Mouse (Mus musculus) kidney, postnatal 4 days (tissue): Measurements from ENCODE around the gene Btd.

ENCODE experiments used
- DNase-seq, 2 experiments: peaks; one replicate each; pipeline ENCODE4 v3.0.0; 2021; ENCODE audit warnings: mixed read lengths in 2 of 2

Gene Btd

GRCm38 (mm10) chr14:31647991-31648390 lies 7.2 kb downstream of the Btd start:
- DNase-seq = no peak

GRCm38 (mm10) chr14:31650347-31650746 lies 9.5 kb downstream of the Btd start:
- no peak for DNase-seq

GRCm38 (mm10) chr14:31651206-31651605 lies 10.4 kb downstream of the Btd start:
- no peak for DNase-seq

GRCm38 (mm10) chr14:31652106-31652505 lies 11.3 kb downstream of the Btd start:
- no peak for DNase-seq

DNA sequence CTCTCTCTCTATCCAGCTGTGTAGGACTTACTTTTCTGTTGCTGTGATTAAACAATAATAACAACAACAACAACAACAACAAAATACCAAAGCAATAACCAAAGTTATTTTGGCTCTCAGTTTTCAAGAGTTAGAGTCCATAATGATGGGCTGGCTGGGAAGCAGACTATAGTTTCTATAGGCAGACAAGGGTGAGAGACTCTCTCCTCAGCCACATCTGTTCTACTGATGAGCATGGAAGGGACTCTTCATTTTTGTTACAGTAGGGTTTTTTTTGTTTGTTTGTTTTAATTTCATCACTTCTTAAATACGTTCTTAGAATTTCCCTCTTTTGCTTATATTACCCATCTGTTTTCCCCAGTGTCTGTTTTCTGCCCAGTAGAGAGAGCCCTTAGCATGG lies 11.8 kb downstream of the Btd start:
- DNase-seq = no peak

DNA sequence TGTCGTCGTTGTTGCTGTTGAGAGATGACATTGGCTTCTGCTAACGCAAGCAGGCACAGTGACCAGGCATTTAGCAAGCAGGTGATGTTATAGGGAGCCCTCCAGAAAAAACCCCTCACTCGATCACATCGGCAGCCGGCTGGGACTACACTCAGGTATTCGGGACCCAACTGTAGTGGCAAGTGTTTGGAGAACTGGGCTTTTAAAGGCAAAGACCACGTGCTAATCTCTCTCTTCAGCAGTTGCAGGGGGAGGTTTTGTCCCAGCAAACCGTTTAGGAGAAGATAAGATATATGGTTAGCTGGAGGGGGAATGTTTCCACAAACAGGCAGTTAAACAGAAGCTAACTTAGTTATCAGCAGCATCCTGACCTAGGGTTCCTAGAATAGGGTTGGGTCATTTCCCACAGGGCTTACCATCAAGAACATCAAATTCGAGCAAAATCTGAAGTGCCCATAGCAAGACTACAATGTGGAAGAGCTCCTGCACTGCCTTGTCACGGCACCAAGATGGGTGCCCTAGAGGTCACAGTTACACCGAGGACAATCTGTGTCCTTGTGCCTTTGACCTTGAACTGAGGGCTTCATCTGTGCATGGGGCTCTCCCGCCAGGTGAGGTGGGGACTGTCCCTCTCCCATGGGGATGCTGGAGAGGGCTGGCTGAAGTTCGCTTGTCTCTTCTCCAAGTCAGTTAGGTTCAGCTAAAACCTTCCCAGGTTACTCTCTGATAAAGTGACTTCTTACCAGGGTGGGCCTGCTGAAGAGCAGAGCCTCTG lies 12.5 kb downstream of the Btd start:
- DNase-seq = no peak

DNA sequence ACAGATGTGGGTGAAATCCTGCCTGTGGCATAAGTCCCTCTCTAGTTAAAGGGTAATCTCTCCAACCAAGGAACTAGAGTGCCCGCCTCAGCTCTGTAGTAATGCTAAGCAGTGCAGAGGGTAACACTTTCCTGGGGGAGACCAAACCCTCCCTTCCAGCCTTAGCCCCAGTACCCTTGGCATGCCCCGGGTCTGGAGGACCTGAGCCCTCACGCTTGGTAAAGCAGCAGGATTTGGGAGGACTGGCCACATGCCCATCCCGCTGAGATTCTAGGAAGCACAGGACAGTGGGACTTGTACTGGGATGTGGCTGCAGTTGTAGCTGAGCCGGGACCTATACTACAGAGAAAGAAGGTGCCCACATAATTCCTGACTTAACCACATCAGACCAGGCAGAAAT lies 14.0 kb downstream of the Btd start:
- DNase-seq = peak in 1 of 2 experiments; percentile 43

GRCm38 (mm10) chr14:31655406-31655805 lies 14.6 kb downstream of the Btd start:
- no peak for DNase-seq

DNA sequence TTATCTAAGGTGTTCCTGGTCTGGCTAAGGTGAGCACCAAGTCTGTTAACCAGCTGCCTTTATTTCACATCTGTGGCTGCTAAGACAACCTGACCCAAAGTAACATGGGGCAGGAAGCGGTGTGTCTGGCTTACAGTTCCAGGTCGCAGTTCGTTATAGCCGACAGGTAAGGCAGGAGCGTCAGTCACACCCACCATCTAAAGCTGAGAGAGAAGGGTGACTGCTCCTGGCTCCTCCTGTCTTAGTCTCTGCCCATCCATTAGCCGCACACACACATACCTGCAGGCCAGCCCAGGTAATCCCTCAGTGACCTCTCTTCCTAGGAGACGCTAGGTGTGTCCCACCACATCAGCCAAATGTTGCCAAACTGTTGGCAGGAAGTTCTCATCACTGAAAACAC lies 15.6 kb downstream of the Btd start:
- no peak for DNase-seq

DNA sequence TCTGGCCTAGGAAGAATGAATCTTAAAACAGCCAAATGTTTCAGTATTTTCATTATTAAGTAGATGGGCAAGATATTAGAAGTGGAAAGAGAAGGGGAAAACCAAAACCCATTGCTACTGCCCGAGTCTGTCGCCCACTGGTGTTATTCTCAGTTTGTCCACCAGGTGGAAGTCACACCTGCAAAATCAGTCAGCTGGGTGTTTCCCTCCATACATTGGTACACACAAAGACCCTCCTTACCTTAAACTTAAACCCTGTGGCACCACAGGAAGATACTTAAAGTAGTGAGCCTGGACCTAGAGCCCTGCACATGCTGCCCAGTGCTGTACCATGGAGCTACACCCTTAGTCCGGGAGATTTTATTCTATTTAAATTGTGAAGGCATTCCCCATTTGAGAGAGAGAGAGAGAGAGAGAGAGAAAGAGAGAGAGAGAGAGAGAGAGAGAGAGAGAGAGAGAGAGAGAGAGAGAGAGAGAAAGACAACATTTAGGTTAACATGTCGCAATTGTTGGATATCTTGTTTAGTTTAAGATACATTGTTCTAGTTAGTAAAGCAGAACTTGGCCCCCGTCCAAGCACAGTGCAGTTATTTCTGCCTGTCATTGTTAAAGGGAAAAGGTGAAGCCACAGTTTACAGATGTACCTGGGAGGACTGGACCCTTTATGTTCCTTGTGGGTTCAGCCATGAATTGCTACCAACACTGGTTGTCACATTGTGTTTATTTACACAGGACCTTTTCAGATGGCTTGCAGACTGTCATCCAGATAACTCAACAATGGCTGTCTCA lies 16.2 kb downstream of the Btd start:
- peak; percentile 79 to 82 for DNase-seq

- no peak for DNase-seq
These were observed 17.4 kb downstream of the Btd start for GRCm38 (mm10) chr14:31658126-31658680.

GRCm38 (mm10) chr14:31659501-31660181 lies 18.8 kb downstream of the Btd start:
- peak; percentile 50 to 70 for DNase-seq

DNA sequence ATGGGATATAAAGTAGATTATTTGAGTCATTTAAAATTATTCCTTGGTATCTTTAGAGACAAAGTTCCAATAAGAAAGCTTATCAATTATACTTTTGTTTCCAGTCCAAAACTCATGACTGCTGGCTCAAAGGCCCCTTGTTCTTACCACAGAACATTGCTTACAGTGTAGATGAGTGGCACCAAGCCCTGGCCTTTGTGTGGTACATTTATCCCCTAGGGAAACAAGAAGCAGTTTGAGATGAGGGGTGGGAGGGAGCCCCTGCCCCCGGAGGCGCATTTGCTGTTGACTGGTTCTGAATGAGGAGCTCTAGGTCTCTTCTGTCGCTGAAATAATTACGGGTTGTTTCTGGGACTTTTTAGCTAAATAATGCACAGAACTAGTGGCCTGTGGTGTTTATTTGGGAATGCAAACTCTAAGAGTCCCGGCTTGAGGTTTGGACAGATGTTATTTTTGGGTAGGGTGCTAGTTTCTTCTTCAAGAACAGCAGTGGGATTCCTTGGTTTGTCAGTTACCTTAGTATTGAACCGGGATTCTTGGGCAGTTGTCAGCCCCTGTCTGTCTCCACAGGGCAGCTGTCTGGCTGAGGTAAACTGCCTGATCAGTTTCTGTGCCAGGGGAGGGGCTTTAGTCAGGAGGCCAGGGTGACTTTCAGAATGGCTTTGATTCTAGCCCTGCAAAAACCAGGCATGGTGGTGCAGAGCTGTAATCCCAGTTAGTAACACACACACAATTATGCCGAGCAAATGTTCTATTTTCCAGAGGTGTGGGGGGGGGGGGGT lies 19.7 kb downstream of the Btd start:
- DNase-seq = peak in 1 of 2 experiments; percentile 16

- peak; percentile 87 to 92 for DNase-seq
These were observed 21.1 kb downstream of the Btd start for GRCm38 (mm10) chr14:31661671-31662554.

- DNase-seq = peak; percentile 65 to 86
These were observed 21.9 kb downstream of the Btd start for GRCm38 (mm10) chr14:31662555-31663211.

DNA sequence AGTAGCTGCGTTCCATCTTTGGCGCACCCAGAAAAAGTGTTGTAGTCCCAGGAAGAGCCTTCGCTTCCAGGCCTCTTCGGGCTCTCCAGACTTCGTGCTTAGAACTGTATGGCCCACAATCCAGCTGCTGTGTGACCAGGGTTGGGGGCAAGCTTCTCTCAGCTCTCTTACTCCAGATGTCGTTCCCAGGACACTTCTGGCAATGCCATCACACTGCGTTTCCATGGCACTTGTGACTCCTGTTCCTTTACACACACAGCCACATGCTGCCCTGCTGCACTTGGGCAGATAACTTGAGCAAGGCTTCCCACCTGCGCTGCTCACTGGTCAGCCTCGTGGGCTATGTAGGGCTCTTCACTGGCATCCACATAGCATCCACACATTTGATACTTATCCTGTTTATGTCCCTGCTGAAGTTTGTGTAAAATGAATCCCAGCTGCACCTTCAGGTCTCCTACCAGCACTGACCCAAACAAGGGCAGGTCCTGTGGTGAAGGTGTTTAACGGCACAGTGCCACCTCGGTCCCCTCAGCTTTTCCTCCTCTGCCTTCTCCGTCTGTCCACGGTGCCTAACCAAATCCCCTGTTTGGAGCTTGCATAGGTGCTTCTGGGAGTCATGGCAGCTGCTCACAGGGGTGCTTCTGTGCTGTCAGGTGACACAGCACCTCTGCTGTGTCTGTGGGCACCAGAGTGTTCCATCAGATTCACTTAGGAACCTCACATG lies 22.7 kb downstream of the Btd start:
- DNase-seq = peak in 1 of 2 experiments; percentile 5

GRCm38 (mm10) chr14:31664100-31664902 lies 23.5 kb downstream of the Btd start:
- peak in 1 of 2 experiments; percentile 45 for DNase-seq

DNA sequence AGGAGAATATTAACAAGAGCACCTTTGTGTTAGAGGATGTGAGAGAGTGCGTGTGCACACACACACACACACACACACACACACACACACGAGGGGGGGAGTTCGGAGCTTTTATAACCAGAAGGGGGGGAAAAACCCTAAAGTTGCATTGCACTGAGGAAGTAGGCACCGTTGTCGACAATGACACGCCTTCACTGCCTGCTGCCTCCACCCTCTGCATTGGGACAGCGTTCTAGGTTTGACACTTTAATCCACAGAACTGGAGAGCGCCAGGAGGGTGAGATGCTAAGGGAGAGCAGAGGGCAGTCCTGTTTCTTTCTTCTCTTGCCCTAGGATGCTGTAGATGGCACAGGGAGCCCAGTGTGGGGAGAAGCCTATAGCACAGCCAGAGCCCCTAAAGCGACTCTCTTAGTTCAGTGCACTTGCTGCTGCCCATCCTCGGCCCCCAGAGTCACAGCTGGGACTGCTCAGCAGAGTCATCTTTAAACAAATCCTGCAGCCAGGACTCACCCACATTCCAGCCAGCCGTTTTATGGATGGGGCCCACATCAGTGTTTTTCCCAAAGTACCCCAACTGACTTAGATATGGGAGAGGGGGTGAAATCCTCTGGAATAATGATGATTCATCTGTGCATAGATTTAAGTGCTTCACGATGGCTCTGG lies 24.2 kb downstream of the Btd start:
- no peak for DNase-seq

DNA sequence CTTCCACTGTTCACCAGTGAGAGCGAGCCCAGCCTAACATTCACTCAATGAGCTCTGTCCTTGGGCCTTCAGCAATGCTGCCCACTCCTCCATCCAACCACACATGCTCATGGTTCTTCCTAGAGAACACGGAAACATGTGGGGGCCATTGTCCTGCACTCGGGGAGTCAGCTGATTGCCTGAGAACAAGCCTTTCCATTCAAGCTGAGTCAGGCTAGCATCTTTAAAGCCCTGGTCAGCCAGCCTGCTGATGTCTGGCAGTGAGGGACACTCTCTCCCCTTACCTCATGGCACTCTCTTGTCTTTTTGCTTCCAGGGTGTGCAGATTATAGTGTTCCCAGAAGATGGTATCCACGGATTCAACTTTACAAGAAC lies 24.7 kb downstream of the Btd start:
- DNase-seq = no peak
